8 mouse cellular contexts compared by ENCODE assay signal in the genomic region with DNA sequence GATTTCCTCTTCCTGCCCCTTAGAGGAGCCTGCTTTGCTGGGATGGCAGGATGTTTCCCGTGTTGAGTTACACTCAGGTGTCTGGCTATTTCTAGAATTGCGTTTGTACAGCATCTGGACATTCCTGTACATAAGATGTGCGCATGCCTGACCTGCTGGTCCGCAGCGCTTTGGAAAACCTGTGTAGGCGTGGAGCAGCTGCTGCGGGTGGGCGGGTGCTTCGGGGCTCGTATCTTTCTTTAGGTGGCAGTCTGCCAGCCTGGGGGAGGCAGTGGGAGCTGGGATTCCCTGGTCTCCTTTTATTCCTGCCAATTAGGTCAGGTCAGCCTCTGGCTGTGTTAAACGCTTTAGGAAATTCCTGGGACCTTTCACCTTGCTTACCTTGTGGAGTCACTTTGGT. TPM values are rescaled to one million over a fixed set of nuclear protein-coding genes. Genes with fewer than 3 reads are reported as not detected.
DNase-seq lines count a peak whose midpoint lies in the region; ATAC-seq lines count a peak whose summit lies in the region.

No protein-coding gene starts in this region.

- H3K9ac ChIP-seq in stomach, embryonic 14.5 days (replicated peaks; ENCODE audit: low read depth, low read length) = no peak overlapping the region

- H3K4me2 ChIP-seq in stomach, embryonic 14.5 days (replicated peaks; ENCODE audit: low read depth, low read length) = 0 out of 2 replicates have a peak overlapping the region, but pooled peaks have one; percentile 5

- no peaks in the 10 kb centered on the region for H3K27me3 ChIP-seq in stomach, embryonic 14.5 days (ENCODE audit: control insufficient read depth, insufficient read depth, low read length)

- no peaks in the 10 kb centered on the region for H3K9me3 ChIP-seq in stomach, embryonic 14.5 days (ENCODE audit: control insufficient read depth, low read depth, low read length)

- DNase-seq in adrenal gland, postnatal 10 days = peak; percentile 62
- DNase-seq in adrenal gland, postnatal 25 days = no peak
- peak; percentile 14 for DNase-seq in urinary bladder, postnatal 25 days (ENCODE audit: low spot score)
- no peak for DNase-seq in urinary bladder, postnatal 10 days (ENCODE audit: low spot score)
- DNase-seq in left cerebral cortex, adult 9 months (ENCODE audit: low spot score in 2 of 2) = peak; percentile 26 to 62
- no peak for DNase-seq in frontal cortex, postnatal 25 days (ENCODE audit: low spot score in 2 of 2)
- no peak for DNase-seq in thymus, postnatal 10 days (ENCODE audit: low spot score in 2 of 2)

- no peaks in the 10 kb centered on the region for H3K36me3 ChIP-seq in stomach, embryonic 14.5 days (ENCODE audit: control insufficient read depth, insufficient read depth, low read length)

- no peak overlapping the region for H3K4me3 ChIP-seq in stomach, embryonic 14.5 days (ENCODE audit: low read depth, low read length)

- peaks cover 8% of the 10 kb centered on the region for H3K4me1 ChIP-seq in stomach, embryonic 14.5 days (ENCODE audit: control insufficient read depth, insufficient read depth, low read length)

- ATAC-seq in stomach, embryonic 14.5 days (ENCODE audit: insufficient number of reproducible peaks, insufficient read depth, low FRiP score, low read depth) = peak; percentile 44; the same call in 1 of the 2 replicates

- 22% methylated on average over 11 of the region's 11 CpGs for WGBS in stomach, embryonic 14.5 days

- no peak overlapping the region for H3K27ac ChIP-seq in stomach, embryonic 14.5 days (ENCODE audit: low read length)

RNA-seq across cellular contexts. Expression of a gene that starts 39.6 kb away (rescaled TPM):
- 10 to 100 TPM; 13.8 to 19.1 TPM for total RNA-seq in adrenal gland, postnatal 10 days (2021)
- total RNA-seq in adrenal gland, postnatal 25 days (2021) = 18.0 and 25.0 TPM in 2 replicates
- polyA plus RNA-seq in stomach, embryonic 14.5 days (2014; fragmentation: Nextera tagmentation; extraction: Ambion mirVana) = 58.2 and 72.0 TPM in 2 replicates

Comparison
In these comparisons a context has a peak if more than half of its experiments do, and no peak if none do; other contexts are left out.
1. DNase-seq: peak in adrenal gland, postnatal 10 days (single experiment), urinary bladder, postnatal 25 days (single experiment) and left cerebral cortex, adult 9 months (2 of 2); none in adrenal gland, postnatal 25 days (single experiment), urinary bladder, postnatal 10 days (single experiment), frontal cortex, postnatal 25 days (0 of 2) and thymus, postnatal 10 days (0 of 2).